Comparison of ENCODE assay signal across 8 mouse cellular contexts in the genomic region with DNA sequence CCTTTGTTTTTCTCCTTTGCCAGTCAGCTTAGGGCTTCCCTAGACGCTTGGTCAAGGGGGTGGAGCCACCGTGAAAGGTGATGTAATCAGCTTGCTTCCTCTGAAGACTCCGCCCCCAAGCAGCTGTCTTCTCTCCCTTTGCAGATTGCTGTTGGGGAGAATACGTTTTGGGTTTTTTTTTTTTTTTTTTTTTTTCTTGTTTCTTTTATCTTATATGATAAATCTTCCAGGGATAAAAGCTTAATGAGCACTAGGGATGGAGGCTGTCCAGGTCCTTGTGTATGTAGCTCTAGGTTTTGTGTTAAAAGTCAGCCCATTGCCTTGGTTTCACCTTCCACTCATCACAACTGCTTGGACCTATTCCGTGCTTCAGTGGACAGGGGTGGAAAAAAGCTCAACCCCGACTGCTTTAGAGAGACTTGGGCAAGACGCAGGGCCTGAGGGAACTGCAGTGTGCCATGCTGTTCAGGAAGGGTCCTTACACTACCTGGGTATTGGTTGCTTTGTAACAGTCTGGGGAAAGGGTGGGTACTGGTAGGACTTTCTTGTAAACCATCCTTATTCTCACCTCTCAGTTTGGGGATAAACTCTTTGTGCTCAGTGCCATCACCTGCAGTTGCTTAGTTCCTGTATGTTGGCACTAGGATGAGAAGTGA. TPM values are rescaled to one million over a fixed set of nuclear protein-coding genes. Genes with fewer than 3 reads are reported as not detected.
DNase-seq lines count a peak whose midpoint lies in the region; ATAC-seq and TF ChIP-seq lines count a peak whose summit lies in the region.

No protein-coding gene starts in this region.

- DNase-seq in A20 (ENCODE audit: low read depth, low spot score) (peak; percentile 96), liver (peak; percentile 98)
- peak; percentile 97 for DNase-seq in heart, embryonic 10.5 days (ENCODE audit: low spot score)
- DNase-seq in spleen, postnatal 4 days (ENCODE audit: low spot score in 2 of 2): peak; percentile 95 to 97

- peak overlapping the region; percentile 61 for H3K4me3 ChIP-seq in bone marrow macrophage, adult 2 months (ENCODE audit: insufficient read depth, low read length)
- peak overlapping the region; percentile 47 for H3K4me3 ChIP-seq in embryonic fibroblast, embryonic 13.5 days (ENCODE audit: insufficient read depth, low read length)
- peak overlapping the region; percentile 80 for H3K4me3 ChIP-seq in heart, embryonic 10.5 days
- H3K4me3 ChIP-seq in kidney, embryonic 15.5 days (replicated peaks): peak overlapping the region; percentile 67

- peak overlapping the region; percentile 83 for H3K9ac ChIP-seq in kidney, embryonic 15.5 days

- H3K4me2 ChIP-seq in kidney, embryonic 15.5 days: peak overlapping the region; percentile 84

- H3K27me3 ChIP-seq in heart, embryonic 10.5 days (ENCODE audit: insufficient read depth, poor library complexity, severe bottlenecking): no peaks in the 10 kb centered on the region
- no peaks in the 10 kb centered on the region for H3K27me3 ChIP-seq in kidney, embryonic 15.5 days

- 17% methylated on average over 7 of the region's 7 CpGs for WGBS in heart, embryonic 10.5 days
- 9% methylated on average over 7 of the region's 7 CpGs for WGBS in kidney, embryonic 15.5 days

- H3K36me3 ChIP-seq in heart, embryonic 10.5 days: peaks cover 29% of the 10 kb centered on the region
- H3K36me3 ChIP-seq in kidney, embryonic 15.5 days: peaks cover 21% of the 10 kb centered on the region

- peak overlapping the region; percentile 99 for H3K27ac ChIP-seq in bone marrow macrophage, adult 2 months (ENCODE audit: insufficient read depth, low read depth, low read length)
- H3K27ac ChIP-seq in embryonic fibroblast, embryonic 13.5 days (ENCODE audit: insufficient read depth, low read length): peak overlapping the region; percentile 93
- peak overlapping the region; percentile 98 for H3K27ac ChIP-seq in heart, embryonic 10.5 days
- peak overlapping the region; percentile 98 for H3K27ac ChIP-seq in kidney, embryonic 15.5 days

- TF ChIP-seq CTCF in bone marrow macrophage, adult 2 months (IDR thresholded peaks at IDR 0.05; ENCODE audit: low read depth, low read length): no peak
- TF ChIP-seq CTCF in embryonic fibroblast, embryonic 13.5 days (IDR thresholded peaks at IDR 0.05; ENCODE audit: borderline replicate concordance, insufficient read depth, low read length): no peak

- no peaks in the 10 kb centered on the region for H3K9me3 ChIP-seq in heart, embryonic 10.5 days
- H3K9me3 ChIP-seq in kidney, embryonic 15.5 days (replicated peaks): no peaks in the 10 kb centered on the region

- peak; percentile 34 for ATAC-seq in kidney, embryonic 15.5 days (replicated peaks; ENCODE audit: low FRiP score)
- peak; percentile 52 for ATAC-seq in monocyte, adult 5-6 weeks (replicated peaks; ENCODE audit: insufficient number of reproducible peaks, low FRiP score, low TSS enrichment, poor library complexity, severe bottlenecking)

- peaks cover 30% of the 10 kb centered on the region for H3K4me1 ChIP-seq in bone marrow macrophage, adult 2 months (ENCODE audit: control insufficient read depth, insufficient read depth, low read length)
- peaks cover 5% of the 10 kb centered on the region for H3K4me1 ChIP-seq in embryonic fibroblast, embryonic 13.5 days (ENCODE audit: control insufficient read depth, insufficient read depth, low read length)
- H3K4me1 ChIP-seq in heart, embryonic 10.5 days: peaks cover 25% of the 10 kb centered on the region
- peaks cover 46% of the 10 kb centered on the region for H3K4me1 ChIP-seq in kidney, embryonic 15.5 days

- no peak for TF ChIP-seq POLR2A in bone marrow macrophage, adult 2 months (IDR thresholded peaks at IDR 0.05; ENCODE audit: borderline replicate concordance, low read depth, low read length)
- TF ChIP-seq POLR2A in embryonic fibroblast, embryonic 13.5 days (IDR thresholded peaks at IDR 0.05; ENCODE audit: low read depth, low read length): peak; percentile 82

RNA-seq across cellular contexts. Expression of gene Ppp1r10, which starts 3.0 kb away (rescaled TPM):
- 36.0 and 46.0 TPM in 2 replicates for polyA plus RNA-seq in bone marrow macrophage, adult 2 months (2012; ENCODE audit: insufficient read depth, insufficient read length, missing spikeins)
- polyA plus RNA-seq in embryonic fibroblast, embryonic 13.5 days (2011; ENCODE audit: insufficient read length, low read depth, missing spikeins): 58.6 and 67.3 TPM in 2 replicates
- polyA plus RNA-seq in heart, embryonic 10.5 days (2016; fragmentation: Nextera tagmentation; extraction: Ambion mirVana): 37.6 and 45.2 TPM in 2 replicates
- polyA plus RNA-seq in kidney, embryonic 15.5 days (2015; fragmentation: Nextera tagmentation; extraction: Ambion mirVana): 47.5 and 47.6 TPM in 2 replicates
- total RNA-seq in monocyte, adult 5-6 weeks (2017): 103 to 230 TPM (median 106 TPM) in 3 replicates

RNA-seq across cellular contexts. Expression of gene Mrps18b, which starts 3.0 kb away (rescaled TPM):
- 21.0 and 29.4 TPM in 2 replicates for polyA plus RNA-seq in bone marrow macrophage, adult 2 months (2012; ENCODE audit: insufficient read depth, insufficient read length, missing spikeins)
- polyA plus RNA-seq in embryonic fibroblast, embryonic 13.5 days (2011; ENCODE audit: insufficient read length, low read depth, missing spikeins): 86.9 and 89.8 TPM in 2 replicates
- 99.5 and 111 TPM in 2 replicates for polyA plus RNA-seq in heart, embryonic 10.5 days (2016; fragmentation: Nextera tagmentation; extraction: Ambion mirVana)
- 88.9 and 89.4 TPM in 2 replicates for polyA plus RNA-seq in kidney, embryonic 15.5 days (2015; fragmentation: Nextera tagmentation; extraction: Ambion mirVana)
- total RNA-seq in monocyte, adult 5-6 weeks (2017): 26.6 to 31.6 TPM (median 29.0 TPM) in 3 replicates

RNA-seq across cellular contexts. Expression of gene Atat1, which starts 9.3 kb away (rescaled TPM):
- polyA plus RNA-seq in bone marrow macrophage, adult 2 months (2012; ENCODE audit: insufficient read depth, insufficient read length, missing spikeins): 22.7 and 23.8 TPM in 2 replicates
- polyA plus RNA-seq in embryonic fibroblast, embryonic 13.5 days (2011; ENCODE audit: insufficient read length, low read depth, missing spikeins): 31.8 and 34.7 TPM in 2 replicates
- 59.4 and 78.6 TPM in 2 replicates for polyA plus RNA-seq in heart, embryonic 10.5 days (2016; fragmentation: Nextera tagmentation; extraction: Ambion mirVana)
- 86.5 and 91.6 TPM in 2 replicates for polyA plus RNA-seq in kidney, embryonic 15.5 days (2015; fragmentation: Nextera tagmentation; extraction: Ambion mirVana)
- 13.9 to 18.7 TPM (median 14.2 TPM) in 3 replicates for total RNA-seq in monocyte, adult 5-6 weeks (2017)

RNA-seq across cellular contexts. Expression of gene 2310061I04Rik, which starts 22.0 kb away (rescaled TPM):
- polyA plus RNA-seq in bone marrow macrophage, adult 2 months (2012; ENCODE audit: insufficient read depth, insufficient read length, missing spikeins): 36.9 and 39.3 TPM in 2 replicates
- polyA plus RNA-seq in embryonic fibroblast, embryonic 13.5 days (2011; ENCODE audit: insufficient read length, low read depth, missing spikeins): 29.0 and 37.3 TPM in 2 replicates
- 23.8 and 26.7 TPM in 2 replicates for polyA plus RNA-seq in heart, embryonic 10.5 days (2016; fragmentation: Nextera tagmentation; extraction: Ambion mirVana)
- 31.2 and 34.7 TPM in 2 replicates for polyA plus RNA-seq in kidney, embryonic 15.5 days (2015; fragmentation: Nextera tagmentation; extraction: Ambion mirVana)
- 1.8 to 10.4 TPM (median 5.7 TPM) in 3 replicates for total RNA-seq in monocyte, adult 5-6 weeks (2017)

RNA-seq across cellular contexts. Expression of gene Dhx16, which starts 39.6 kb away (rescaled TPM):
- 57.5 and 77.6 TPM in 2 replicates for polyA plus RNA-seq in bone marrow macrophage, adult 2 months (2012; ENCODE audit: insufficient read depth, insufficient read length, missing spikeins)
- 40.5 and 41.1 TPM in 2 replicates for polyA plus RNA-seq in embryonic fibroblast, embryonic 13.5 days (2011; ENCODE audit: insufficient read length, low read depth, missing spikeins)
- 34.8 and 44.5 TPM in 2 replicates for polyA plus RNA-seq in heart, embryonic 10.5 days (2016; fragmentation: Nextera tagmentation; extraction: Ambion mirVana)
- polyA plus RNA-seq in kidney, embryonic 15.5 days (2015; fragmentation: Nextera tagmentation; extraction: Ambion mirVana): 40.9 and 42.4 TPM in 2 replicates
- total RNA-seq in monocyte, adult 5-6 weeks (2017): 67.7 to 106 TPM (median 105 TPM) in 3 replicates

Comparison
In these comparisons a context has a peak if more than half of its experiments do, and no peak if none do; other contexts are left out.
1. Peak in every context shown above with its lines: DNase-seq, ATAC-seq, H3K4me3 ChIP-seq and H3K27ac ChIP-seq.